Mouse (Mus musculus) stomach, embryonic 16.5 days (tissue): ENCODE results near the gene Zfp526. TPM values are rescaled to one million over a fixed set of nuclear protein-coding genes. Genes with fewer than 3 reads are reported as not detected.

ENCODE experiments used
- ATAC-seq: fragments of 200-750 bp; cut with Nextera tagmentation; 2 replicates; pipeline ENCODE4 v1.8.0; 2017; ENCODE audit warnings: moderate number of reproducible peaks, moderate TSS enrichment; ENCODE audit not compliant: insufficient read depth, low FRiP score
- H3K27ac ChIP-seq: fragments of 300-500 bp; sonication (generic); 2 replicates; pipeline ENCODE4 v1.5.1; 2014; ENCODE audit warnings: low read length
- H3K27me3 ChIP-seq: fragments of 300-500 bp; sonication (generic); 2 replicates; pipeline ENCODE4 v1.6.1; 2014; ENCODE audit warnings: low read length, control low read depth, mixed read lengths; ENCODE audit not compliant: control insufficient read depth, insufficient read depth
- H3K36me3 ChIP-seq: fragments of 300-500 bp; sonication (generic); 2 replicates; pipeline ENCODE4 v1.6.1; 2014; ENCODE audit warnings: low read length; ENCODE audit not compliant: control insufficient read depth, insufficient read depth
- H3K4me1 ChIP-seq: fragments of 300-500 bp; sonication (generic); 2 replicates; pipeline ENCODE4 v1.6.1; 2014; ENCODE audit warnings: low read length, control low read depth, mixed read lengths; ENCODE audit not compliant: control insufficient read depth, insufficient read depth
- H3K4me2 ChIP-seq: fragments of 300-500 bp; sonication (generic); 2 replicates; pipeline ENCODE4 v1.6.1; 2014; ENCODE audit warnings: low read depth, low read length, mixed read lengths
- H3K4me3 ChIP-seq: fragments of 300-500 bp; sonication (generic); replicated peaks from 2 replicates; pipeline ENCODE4 v1.5.1; 2014; ENCODE audit warnings: mild to moderate bottlenecking, low read length
- H3K9ac ChIP-seq: fragments of 300-500 bp; sonication (generic); 2 replicates; pipeline ENCODE4 v1.6.1; 2014; ENCODE audit warnings: low read length
- H3K9me3 ChIP-seq: fragments of 300-500 bp; sonication (generic); replicated peaks from 2 replicates; pipeline ENCODE4 v1.6.1; 2016; ENCODE audit warnings: low read length, control low read depth; ENCODE audit not compliant: control insufficient read depth
- WGBS: fragments of 180-500 bp; shearing (Covaris S2); extraction: QIAGEN DNeasy Blood & Tissue Kit; methylation state at CpG from one replicate; pipeline ENCODE4 v1.1.7; 2014; 5-methylcytosine and 5-hydroxymethylcytosine counted together
- polyA plus RNA-seq: library from polyadenylated mRNA; unstranded; fragments of >200 nt; fragmentation: Nextera tagmentation; extraction: Ambion mirVana; gene quantifications from 2 replicates; pipeline ENCODE4 v1.2.1, GENCODE M21; 2015

The Zfp526 gene
- polyA plus RNA-seq, 1 experiment from 2014 or later: 2.9 TPM

DNA sequence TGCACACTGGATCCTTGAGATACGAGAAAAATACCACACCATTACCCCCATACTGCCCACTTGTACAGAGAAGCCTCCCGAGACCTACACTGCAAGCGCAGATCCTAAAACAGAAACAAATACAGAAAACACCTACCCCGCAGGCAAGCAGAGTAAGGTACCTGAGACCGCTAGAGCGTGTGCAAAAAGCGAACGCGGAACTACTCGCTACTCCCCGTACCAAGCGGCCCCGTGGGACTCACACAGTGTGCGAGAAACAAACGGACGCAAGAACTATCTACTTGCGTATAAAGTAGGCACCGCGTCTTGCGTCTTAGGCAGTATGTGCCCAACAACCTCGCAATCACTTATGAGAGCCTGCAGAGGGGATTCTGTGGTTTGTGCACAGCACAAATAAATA lies 39.4 kb upstream of the Zfp526 start:
- 6% methylated on average over 21 of the region's 21 CpGs for WGBS

DNA sequence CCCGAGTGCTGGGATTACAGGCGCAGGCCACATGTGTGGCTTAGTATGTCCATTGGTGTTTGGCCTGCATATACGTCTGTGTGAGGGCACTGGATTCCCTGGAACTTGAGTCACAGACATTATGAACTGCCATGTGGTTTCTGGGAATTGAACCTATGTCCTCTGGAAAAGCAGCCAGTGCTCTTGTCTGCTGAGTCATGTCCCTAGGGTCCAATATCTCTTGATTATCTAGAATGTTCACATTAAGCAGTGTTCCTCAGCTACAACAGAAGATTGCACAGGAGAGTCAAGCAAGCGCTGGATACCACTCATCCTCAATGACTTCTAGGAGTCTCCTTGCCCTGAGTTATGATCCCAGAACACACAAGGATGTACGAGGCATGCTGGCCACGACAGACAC lies 37.1 kb upstream of the Zfp526 start:
- no peaks in the 10 kb centered on the region for H3K9me3 ChIP-seq
- no peaks in the 10 kb centered on the region for H3K36me3 ChIP-seq
- peaks cover 7% of the 10 kb centered on the region; the same call in 1 of the 2 replicates for H3K4me1 ChIP-seq
- H3K4me2 ChIP-seq: no peak overlapping the region
- no peak overlapping the region for H3K4me3 ChIP-seq
- H3K27me3 ChIP-seq: peaks cover 52% of the 10 kb centered on the region
- WGBS: 74% methylated on average over 6 of the region's 6 CpGs
- no peak overlapping the region for H3K9ac ChIP-seq
- ATAC-seq: no peak
- H3K27ac ChIP-seq: no peak overlapping the region

More for the DNA sequence above, 39.4 kb upstream of the Zfp526 start:
- Histone ChIP-seq H3K4me3 (no peak overlapping the region), H3K36me3 (no peaks in the 10 kb centered on the region), H3K4me1 (peaks cover 16% of the 10 kb centered on the region), H3K27me3 (peaks cover 73% of the 10 kb centered on the region), H3K9ac (no peak overlapping the region), H3K27ac (no peak overlapping the region), H3K4me2 (0 out of 2 replicates have a peak overlapping the region, but pooled peaks have one; percentile 15), H3K9me3 (no peaks in the 10 kb centered on the region)
- ATAC-seq: no peak

DNA sequence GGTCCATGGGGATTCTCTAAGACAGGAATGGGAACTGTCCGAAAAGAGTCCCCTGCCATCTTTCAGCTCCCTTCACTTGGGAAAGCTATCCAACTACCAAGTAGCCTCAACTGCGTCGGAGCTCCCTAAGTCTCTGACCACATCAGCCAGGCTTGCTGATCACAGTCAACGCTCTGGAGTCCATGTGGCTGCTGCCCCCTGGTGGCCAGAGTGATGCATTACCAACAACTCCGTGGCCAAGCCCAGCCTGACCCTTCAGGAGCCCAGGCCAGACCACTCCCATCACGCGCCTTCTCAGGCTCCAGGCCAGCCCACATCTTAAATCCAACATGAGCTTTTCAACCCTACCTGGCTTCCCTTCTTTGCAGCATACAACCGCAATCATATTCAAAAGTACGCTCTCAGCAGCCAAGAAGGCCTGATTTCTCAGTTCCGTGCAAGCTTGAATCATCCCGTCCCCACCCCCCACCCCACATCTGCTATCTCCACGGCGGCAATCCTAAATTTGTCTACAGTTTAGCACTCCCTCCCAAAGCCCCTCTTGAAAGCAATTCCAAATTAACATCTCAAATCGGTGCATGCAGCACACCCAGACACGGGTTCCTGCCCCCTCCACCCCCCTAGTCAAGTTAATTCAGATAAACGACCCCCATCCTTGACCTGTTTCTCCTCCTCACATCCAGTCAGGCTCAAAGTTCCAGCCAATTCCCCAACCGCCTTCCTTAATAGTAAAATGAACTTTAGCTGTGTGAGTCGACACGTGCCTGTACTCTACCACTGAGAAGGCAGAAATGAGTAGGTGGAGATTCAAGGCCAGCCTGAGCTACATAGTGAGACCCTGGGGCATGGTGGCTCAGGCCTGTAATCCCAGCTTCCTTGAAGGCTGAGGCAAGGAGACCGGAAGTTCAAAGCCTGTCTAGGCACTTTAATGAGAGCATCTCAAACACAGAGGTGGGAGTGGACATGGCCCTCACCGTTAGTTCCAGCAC lies 33.3 kb upstream of the Zfp526 start:
- WGBS: 25% methylated on average over 21 of the region's 21 CpGs
- Histone ChIP-seq H3K36me3 (no peaks in the 10 kb centered on the region), H3K27me3 (peaks cover 14% of the 10 kb centered on the region), H3K4me3 (no peak overlapping the region), H3K4me1 (no peaks in the 10 kb centered on the region), H3K4me2 (no peak overlapping the region), H3K9ac (no peak overlapping the region), H3K27ac (no peak overlapping the region), H3K9me3 (no peaks in the 10 kb centered on the region)
- peak; percentile 80; the same call in 1 of the 2 replicates for ATAC-seq

DNA sequence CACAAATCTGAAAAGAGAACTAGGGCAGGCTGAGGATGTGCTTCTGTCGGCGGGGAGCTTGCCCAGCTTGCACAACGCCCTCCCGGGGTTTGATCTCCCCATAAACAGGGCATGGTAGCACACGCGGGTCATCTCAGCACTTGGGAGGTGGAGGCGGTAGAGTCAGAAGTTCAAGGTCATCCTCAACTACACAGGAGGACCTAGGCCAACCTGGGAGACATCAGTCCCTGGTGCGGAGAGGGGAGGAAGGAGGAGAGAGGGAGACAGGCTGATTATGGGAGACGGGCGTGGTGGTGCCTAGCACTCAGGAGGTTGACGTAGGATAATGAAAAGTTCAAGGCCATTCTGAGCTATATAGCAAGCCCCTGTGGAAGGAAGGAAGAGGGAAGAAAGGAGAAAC lies 30.4 kb upstream of the Zfp526 start:
- Histone ChIP-seq H3K27ac (no peak overlapping the region), H3K27me3 (no peaks in the 10 kb centered on the region), H3K9ac (no peak overlapping the region), H3K4me3 (no peak overlapping the region), H3K4me2 (no peak overlapping the region), H3K36me3 (no peaks in the 10 kb centered on the region), H3K4me1 (no peaks in the 10 kb centered on the region), H3K9me3 (no peaks in the 10 kb centered on the region)
- 79% methylated on average over 11 of the region's 11 CpGs for WGBS
- no peak for ATAC-seq

DNA sequence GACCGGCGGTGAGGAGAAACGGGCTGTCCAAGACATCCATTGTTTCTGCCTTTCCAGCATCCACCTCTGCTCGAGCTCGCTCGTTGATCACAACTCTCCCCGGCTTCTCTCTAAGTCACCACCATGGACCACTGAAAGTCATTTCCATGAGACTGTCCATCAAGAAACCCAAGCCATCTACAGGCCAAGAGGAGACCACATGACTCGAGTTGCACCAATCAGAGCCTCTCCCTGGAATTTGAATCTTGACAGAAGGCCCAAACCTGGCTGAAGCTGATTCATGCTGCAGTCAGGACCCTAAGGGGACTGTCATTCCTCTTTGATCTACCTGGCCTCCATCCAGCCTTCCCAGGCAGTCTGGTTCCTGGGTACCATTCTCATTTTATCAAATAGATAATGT lies 29.1 kb upstream of the Zfp526 start:
- H3K4me2 ChIP-seq: no peak overlapping the region
- H3K27me3 ChIP-seq: no peaks in the 10 kb centered on the region
- no peak overlapping the region for H3K4me3 ChIP-seq
- no peaks in the 10 kb centered on the region for H3K36me3 ChIP-seq
- no peaks in the 10 kb centered on the region for H3K4me1 ChIP-seq
- WGBS: 75% methylated on average over 8 of the region's 8 CpGs
- ATAC-seq: no peak
- no peaks in the 10 kb centered on the region for H3K9me3 ChIP-seq
- H3K27ac ChIP-seq: no peak overlapping the region
- no peak overlapping the region for H3K9ac ChIP-seq

DNA sequence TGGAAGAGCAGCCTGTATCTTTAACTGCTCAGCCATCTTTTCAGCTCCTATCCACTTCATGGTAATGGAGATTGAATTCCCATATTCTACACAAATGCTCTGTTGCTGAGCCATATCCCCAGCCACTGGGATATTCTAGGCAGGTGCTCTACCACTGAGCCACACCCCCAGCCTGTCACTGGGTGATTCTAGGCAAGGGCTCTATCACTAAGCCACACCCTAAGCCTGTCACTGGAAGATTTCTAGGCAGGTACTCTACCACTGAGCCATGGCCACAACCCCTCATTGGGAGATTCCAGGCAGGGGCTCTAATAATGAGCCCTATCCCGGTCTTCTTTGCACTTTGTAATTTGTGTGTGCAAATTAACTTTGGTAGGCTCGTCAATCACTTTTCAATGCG lies 26.1 kb upstream of the Zfp526 start:
- peaks cover 5% of the 10 kb centered on the region; the same call in 1 of the 2 replicates for H3K4me1 ChIP-seq
- H3K27ac ChIP-seq: no peak overlapping the region
- H3K27me3 ChIP-seq: no peaks in the 10 kb centered on the region
- no peak overlapping the region for H3K4me2 ChIP-seq
- no peak; the same call in 1 of the 2 replicates for ATAC-seq
- H3K36me3 ChIP-seq: no peaks in the 10 kb centered on the region
- H3K4me3 ChIP-seq: no peak overlapping the region
- WGBS: 74% methylated on average over 3 of the region's 3 CpGs
- H3K9ac ChIP-seq: no peak overlapping the region
- H3K9me3 ChIP-seq: no peaks in the 10 kb centered on the region

DNA sequence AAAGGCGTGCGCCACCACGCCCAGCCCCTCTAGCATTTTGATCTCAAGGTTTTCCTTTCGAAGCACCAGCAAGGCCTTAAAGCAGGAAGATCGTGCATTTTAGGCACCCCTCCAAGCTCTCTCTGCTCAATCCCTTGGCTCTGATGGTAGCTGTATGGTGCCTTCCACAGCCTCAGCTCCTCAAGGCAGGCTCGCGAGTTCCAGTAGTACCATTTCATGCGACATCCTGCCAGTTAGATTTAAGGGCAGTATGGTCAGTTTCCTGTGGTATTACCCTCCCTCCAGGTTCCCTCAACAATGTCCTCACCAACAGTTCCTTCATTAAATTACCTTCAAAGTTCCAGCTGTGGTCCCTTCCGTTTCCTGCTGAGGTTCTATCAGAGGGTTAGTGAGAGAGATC lies 25.1 kb upstream of the Zfp526 start:
- no peaks in the 10 kb centered on the region for H3K9me3 ChIP-seq
- peaks cover 5% of the 10 kb centered on the region; the same call in 1 of the 2 replicates for H3K4me1 ChIP-seq
- H3K9ac ChIP-seq: no peak overlapping the region
- no peak overlapping the region for H3K4me2 ChIP-seq
- no peak overlapping the region for H3K4me3 ChIP-seq
- ATAC-seq: no peak
- WGBS: 81% methylated on average over 9 of the region's 9 CpGs
- H3K27me3 ChIP-seq: no peaks in the 10 kb centered on the region
- H3K27ac ChIP-seq: no peak overlapping the region
- H3K36me3 ChIP-seq: no peaks in the 10 kb centered on the region

DNA sequence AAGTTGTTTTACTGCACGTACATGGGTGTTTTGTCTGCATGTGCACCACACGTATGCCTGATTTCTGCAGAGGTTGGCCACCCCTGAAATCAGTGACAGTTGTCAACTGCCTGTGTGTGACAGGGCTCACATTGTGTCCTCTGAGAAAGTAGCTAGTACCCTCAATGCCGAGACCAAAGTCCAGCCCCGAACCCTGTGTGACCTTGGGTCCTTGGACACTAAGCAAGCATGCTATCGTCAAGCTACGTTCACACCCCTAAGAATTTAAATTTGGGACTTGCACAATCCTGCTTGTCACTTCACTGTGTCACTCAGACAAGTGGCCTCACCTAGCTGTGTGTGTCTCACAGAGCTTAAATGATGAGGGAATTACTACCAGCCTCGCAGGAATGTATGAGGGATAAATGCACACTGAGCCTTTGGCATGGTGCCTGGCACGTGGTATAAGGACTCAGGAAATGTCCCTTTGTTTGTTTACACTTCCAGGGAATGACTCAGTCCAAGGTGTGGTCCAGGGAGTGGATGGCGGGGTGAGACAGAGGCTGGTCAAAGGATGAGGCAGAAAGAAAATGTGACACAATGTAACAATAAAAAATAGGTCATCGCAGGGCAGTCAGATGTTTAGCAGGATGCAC lies 23.7 kb upstream of the Zfp526 start:
- 43% methylated on average over 10 of the region's 10 CpGs for WGBS
- H3K4me2 ChIP-seq: no peak overlapping the region
- no peak overlapping the region for H3K9ac ChIP-seq
- no peak overlapping the region for H3K4me3 ChIP-seq
- H3K27ac ChIP-seq: no peak overlapping the region
- H3K36me3 ChIP-seq: 0 out of 2 replicates have a peak, but pooled peaks cover under 1% of the 10 kb centered on the region
- peaks cover 5% of the 10 kb centered on the region; the same call in 1 of the 2 replicates for H3K4me1 ChIP-seq
- no peaks in the 10 kb centered on the region for H3K9me3 ChIP-seq
- peak; percentile 90 for ATAC-seq
- H3K27me3 ChIP-seq: no peaks in the 10 kb centered on the region

DNA sequence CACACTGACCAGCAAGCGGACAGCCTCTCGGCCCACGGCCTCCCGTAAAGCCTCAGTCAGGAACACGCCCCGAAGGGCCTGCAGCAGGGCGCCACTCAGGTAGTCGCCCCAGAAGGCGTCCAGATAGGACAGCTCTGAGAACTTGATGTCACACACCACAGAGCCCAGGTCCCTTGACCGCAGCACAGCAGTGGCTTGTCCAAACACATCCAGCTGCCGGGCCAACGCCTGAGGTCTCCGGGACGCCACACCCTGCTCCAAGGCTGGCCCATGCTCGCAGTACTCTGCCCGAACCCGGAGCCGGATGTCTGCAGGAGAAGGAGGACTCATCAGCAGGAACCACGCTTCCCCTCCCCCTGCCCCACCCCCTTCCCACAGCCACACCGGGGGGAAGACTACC lies 17.6 kb upstream of the Zfp526 start:
- no peak for ATAC-seq
- 81% methylated on average over 20 of the region's 20 CpGs for WGBS

More for the DNA sequence above, 17.6 kb upstream of the Zfp526 start:
- Histone ChIP-seq H3K27me3 (no peaks in the 10 kb centered on the region), H3K4me3 (no peak overlapping the region), H3K27ac (no peak overlapping the region), H3K4me1 (peaks cover 5% of the 10 kb centered on the region; the same call in 1 of the 2 replicates), H3K4me2 (no peak overlapping the region), H3K9ac (no peak overlapping the region), H3K9me3 (no peaks in the 10 kb centered on the region), H3K36me3 (peaks cover 5% of the 10 kb centered on the region; the same call in 1 of the 2 replicates)
